Mouse (Mus musculus) pancreas, adult 10 weeks (tissue): ENCODE data around the gene L3hypdh. TPM values are rescaled to one million over a fixed set of nuclear protein-coding genes. Genes with fewer than 3 reads are reported as not detected.

Source experiments
- polyA plus RNA-seq: library from polyadenylated mRNA; stranded (reverse); fragments of 350-450 nt; fragmentation: Illumina TruSeq; extraction: RNeasy Lipid Tissue Mini Kit (QIAGEN cat#74804); gene quantifications from one replicate; pipeline ENCODE4 v1.2.3, GENCODE M21; 2015; ENCODE audit warnings: low read depth, low replicate concordance; ENCODE audit not compliant: insufficient read depth

L3hypdh gene
- 1.1 TPM for polyA plus RNA-seq

DNA sequence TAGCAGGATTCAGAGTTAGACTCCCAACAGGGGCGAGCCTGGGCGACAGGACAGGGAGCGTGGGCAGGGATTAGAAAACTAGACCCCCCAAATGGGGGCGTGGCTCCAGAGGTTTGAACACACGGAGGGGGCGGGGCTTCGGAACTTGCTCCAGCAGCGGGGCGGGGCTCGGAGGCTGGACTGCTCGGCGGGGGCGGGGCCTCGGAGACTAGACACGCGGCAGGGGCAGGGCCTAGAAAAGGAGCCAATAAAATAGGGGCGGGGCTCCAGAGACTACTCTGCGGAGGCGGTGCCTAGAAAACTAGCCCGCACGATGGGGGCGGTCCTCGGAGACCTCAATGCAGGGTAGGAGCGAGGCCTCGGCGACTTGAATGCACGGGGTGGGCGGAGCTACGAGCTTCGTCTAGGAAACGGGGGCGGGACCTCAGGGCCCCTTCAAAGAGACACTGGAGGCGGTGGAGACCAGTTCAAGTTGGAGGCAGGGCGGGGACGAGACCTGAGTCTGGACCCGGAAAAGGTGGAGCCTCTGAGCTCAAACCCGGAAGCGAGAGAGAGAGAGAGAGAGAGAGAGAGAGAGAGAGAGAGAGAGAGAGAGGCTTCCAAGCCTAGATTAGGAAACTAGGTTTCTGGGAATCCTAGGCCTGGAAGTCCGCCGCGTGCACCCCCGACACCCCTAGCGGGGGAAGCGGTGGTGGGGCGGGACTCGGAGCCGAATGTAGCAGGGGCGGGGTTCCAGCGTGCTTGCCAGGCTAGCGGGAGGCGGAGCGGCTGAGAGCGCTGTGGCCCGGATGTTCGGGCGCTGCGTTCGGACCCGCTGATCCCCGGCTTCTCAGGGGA, at the start of gene L3hypdh, which contains the start of gene Jkamp:
Gene L3hypdh (minus strand): TSS at position 111 of the 837 bp plus-strand sequence.
Gene Jkamp (plus strand): TSS at position 261 of the 837 bp plus-strand sequence.

GRCm38 (mm10) chr12:72070327-72071269, 14.6 kb downstream of the L3hypdh start, which contains the start of gene Gpr135:
Gene Gpr135 (minus strand): TSS chr12:72071125.

Other genes starting within 250 kb of the L3hypdh start
- 0.66 TPM for gene Gpr135, start 14.3 kb downstream of the L3hypdh start, polyA plus RNA-seq
- gene Jkamp, start 150 bp upstream of the L3hypdh start, polyA plus RNA-seq = 7.6 TPM
- gene Ccdc175, start 99.6 kb upstream of the L3hypdh start, polyA plus RNA-seq = not detected